Mouse (Mus musculus) hematopoietic multipotent progenitor cell, adult 10-12 weeks (in vitro differentiated cells): ENCODE results near the gene Zfp931. TPM values are rescaled to one million over a fixed set of nuclear protein-coding genes. Genes with fewer than 3 reads are reported as not detected.

Experiments
- polyA plus RNA-seq: library from polyadenylated mRNA; stranded (reverse); fragments of >175 nt; gene quantifications from 2 replicates; pipeline ENCODE4 v1.2.3, GENCODE M21; 2012; ENCODE audit warnings: low replicate concordance

The Zfp931 gene
- 0.57 and 0.65 TPM in 2 replicates for polyA plus RNA-seq

GRCm38 (mm10) chr2:178078166-178078717, at the start of gene Zfp931:
Gene Zfp931, minus strand, starts transcription at chr2:178078476.

GRCm38 (mm10) chr2:178118801-178119560, 40.7 kb upstream of the Zfp931 start, which contains the start of gene Phactr3:
Gene Phactr3, plus strand, starts transcription at chr2:178118975.

GRCm38 (mm10) chr2:178023011-178023611, 55.2 kb downstream of the Zfp931 start, which contains the start of gene Zfp971:
Gene Zfp971, plus strand, starts transcription at chr2:178023284.

Other genes starting within 250 kb of the Zfp931 start
- gene Gm14325, start 238.1 kb downstream of the Zfp931 start, polyA plus RNA-seq = 0.70 TPM in 1 of 2 replicates, not detected in the other
- not detected in 2 replicates for gene Gm14327, start 181.4 kb downstream of the Zfp931 start, polyA plus RNA-seq
- not detected in 2 replicates for gene Zfp972, start 152.9 kb downstream of the Zfp931 start, polyA plus RNA-seq
- gene Gm14326, start 121.2 kb downstream of the Zfp931 start, polyA plus RNA-seq = 1.3 and 1.5 TPM in 2 replicates
- gene Zfp971, start 55.2 kb downstream of the Zfp931 start, polyA plus RNA-seq = 1.2 and 2.2 TPM in 2 replicates
- gene Phactr3, start 40.5 kb upstream of the Zfp931 start, polyA plus RNA-seq = 0.34 and 0.65 TPM in 2 replicates